Mouse (Mus musculus) thymus, postnatal 0 days (tissue): ENCODE measurements at regions not wholly inside any gene's neighbourhood (a gene's known extent, or its start where the extent isn't known, plus 50 kb on each side); places are given as distances from the start of the nearest gene placed in this dataset.

Experiments used
- DNase-seq: peaks from one replicate; pipeline ENCODE4 v3.0.0-alpha.2; 2015; ENCODE audit warnings: low spot score

DNA sequence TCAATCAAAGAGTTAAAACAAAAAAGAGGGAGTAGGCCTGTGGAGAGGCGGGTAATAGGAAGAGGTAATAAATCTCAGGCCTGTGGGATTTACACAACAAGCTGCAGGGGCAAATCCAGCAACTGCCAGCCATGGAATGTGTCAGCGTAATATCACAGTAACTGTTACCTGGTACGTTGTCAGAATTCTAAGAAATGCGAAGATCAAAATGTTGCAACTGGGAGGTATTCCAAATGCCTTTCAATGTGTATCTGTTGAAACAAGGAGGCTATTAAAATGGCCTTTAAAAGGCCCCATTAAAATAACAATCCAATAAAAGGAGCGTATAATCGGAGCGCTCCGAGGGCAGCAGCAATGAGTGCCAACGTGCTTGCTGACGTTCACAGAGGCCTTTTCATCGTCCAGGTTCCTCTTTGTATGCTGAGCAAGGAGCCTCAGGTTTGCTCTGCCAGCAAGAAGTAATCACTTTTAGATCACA, 205.7 kb upstream of the Hhip start:
- peak; percentile 33 for DNase-seq

- no peak for DNase-seq
Observed at GRCm38 (mm10) chr8:80262911-80263310, 205.1 kb upstream of the Hhip start.

GRCm38 (mm10) chr8:80253541-80253940, 195.7 kb upstream of the Hhip start:
- no peak for DNase-seq

- DNase-seq: no peak
Observed at GRCm38 (mm10) chr8:80251595-80251994, 193.8 kb upstream of the Hhip start.

DNA sequence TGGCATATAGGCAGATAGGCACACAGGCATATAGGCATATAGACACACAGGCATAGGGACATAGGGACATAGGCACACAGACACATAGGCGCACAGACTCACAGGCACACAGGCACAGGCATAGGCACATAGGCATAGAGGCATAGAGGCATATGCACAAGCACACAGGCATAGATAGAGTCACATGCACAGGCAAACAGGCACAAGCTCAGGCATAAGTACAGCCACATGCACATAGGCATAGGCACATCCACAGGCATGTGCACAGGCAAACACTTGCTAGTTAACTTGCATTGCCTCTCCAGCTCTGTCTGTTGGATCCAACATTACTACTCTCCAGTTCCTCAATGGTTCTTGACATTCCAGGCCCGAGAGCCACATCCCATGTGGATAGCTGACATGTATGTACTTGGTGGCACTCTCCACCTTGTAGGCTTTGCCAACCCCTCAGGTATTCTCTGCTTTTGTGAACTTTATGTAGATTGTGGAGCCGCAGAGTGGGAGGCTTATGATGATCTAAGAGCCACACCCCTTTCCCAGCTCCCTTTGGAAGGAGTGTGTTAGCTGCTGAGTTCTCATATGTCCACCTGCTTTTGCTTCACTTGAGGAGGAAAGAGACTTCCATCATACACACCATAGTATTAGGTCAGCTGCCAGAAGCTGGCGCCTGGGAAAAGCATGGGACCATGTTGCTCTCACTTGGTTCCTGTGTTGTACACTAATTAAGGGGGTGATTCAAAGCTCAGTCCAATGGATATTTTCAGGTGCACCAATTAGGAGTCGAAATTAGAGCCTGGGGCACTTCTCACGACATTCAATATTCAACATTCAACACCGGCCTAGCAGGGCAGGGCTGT, 192.7 kb upstream of the Hhip start:
- DNase-seq: no peak

DNA sequence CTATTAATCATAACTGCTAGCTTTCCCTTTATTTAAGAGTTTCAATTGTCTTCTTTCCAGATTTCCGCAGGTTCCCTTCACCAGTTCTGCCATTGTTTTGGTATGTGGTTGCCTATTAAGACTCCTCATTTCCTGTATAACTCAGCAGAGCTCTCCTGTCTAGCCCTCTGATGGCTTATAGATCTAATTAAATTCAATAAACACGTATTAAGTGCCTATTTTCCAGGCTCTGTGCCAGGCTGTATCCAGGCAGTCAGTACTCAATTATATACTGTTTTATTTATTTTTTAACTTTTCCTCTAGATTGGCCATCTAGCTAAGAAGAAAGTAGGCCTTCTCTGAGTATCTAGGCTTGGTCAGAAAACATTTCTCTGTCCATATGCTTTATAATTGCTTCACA, 192.0 kb upstream of the Hhip start:
- DNase-seq: no peak

DNA sequence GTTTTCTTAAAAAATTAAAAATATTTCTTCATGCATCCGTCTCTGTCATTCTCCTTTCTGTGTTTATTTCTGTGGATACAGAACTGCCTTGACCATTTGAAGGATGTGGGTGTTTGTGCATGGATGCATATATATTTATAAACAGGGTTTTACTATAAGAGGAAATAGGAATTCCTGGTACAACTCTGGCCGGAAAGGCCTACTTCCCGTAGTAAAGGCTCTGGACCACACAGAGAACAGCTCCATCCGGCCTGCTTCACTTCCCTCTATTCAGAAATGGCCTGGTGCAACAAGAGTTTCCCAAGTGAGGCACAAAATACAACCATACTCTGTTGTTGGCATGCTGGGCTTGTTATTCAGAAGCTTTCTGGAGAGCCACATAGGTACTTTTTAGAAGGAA, 182.1 kb upstream of the Hhip start:
- DNase-seq: no peak

- DNase-seq: no peak
Observed at GRCm38 (mm10) chr8:80210361-80210760, 152.6 kb upstream of the Hhip start.

DNA sequence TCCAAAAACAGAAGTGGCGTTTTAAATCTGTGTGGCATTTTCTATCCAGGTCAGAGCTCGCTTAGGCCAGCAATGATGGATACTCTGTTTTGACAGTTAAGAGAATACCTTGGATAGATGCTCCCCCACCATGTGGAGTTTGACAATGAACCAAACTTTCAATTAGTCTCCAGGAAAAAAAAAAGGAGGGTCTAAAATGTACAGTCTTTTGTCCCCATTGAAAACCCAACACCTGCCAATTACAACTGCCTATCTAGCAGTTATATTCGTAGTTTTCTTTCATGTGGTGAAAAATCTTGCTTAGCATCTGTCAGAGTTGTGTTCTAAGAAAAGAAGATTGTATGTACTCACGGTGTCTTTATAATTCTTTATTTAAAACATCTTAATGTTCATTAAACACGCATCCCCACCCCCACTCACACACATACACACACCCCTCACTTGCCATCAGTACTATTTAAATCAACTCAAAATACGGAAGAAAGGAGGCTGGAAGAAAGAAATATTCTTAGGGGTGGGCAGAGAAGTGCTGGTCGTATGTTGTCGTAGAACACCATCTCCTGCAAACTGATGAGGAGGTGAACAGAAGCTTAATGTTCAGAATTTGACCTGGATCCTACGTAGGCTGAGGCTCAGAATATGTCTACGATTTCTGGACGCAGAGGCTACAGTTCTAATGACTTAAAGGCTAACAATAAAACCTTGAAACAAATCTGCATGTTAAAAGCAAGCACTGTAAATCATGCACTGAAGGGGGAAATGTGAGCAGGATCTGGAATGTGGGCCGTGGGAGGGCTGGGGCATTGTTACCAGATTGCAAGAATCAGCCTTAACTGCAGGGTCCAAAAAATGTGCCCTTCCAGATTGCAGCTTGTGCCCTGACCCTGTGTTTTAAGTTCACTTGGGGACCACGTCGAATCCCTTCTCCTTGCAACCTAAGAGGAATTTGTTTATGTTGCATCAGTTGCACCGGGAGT, 147.2 kb upstream of the Hhip start:
- DNase-seq: no peak

GRCm38 (mm10) chr8:80203769-80204677, 146.2 kb upstream of the Hhip start:
- no peak for DNase-seq

- no peak for DNase-seq
Observed at GRCm38 (mm10) chr8:80197680-80198079, 139.9 kb upstream of the Hhip start.

DNA sequence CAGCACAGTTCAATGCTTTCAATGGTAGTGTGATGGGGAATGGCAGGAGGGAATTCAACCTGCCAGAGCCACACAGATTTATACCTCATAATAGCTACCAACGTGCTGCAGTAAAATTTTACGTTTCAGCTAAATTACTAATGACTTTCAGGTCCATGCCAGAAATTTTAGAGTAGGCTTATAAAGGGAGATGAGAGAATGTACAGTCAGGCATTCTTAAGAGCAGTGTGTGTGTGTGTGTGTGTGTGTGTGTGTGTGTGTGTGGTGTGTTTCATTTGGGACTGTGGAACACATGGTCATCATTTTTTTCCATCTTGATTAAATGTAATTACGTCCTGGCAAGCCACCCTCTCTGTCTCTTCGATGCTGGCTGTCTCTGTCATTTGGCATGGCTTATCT, 132.7 kb upstream of the Hhip start:
- DNase-seq: no peak

DNA sequence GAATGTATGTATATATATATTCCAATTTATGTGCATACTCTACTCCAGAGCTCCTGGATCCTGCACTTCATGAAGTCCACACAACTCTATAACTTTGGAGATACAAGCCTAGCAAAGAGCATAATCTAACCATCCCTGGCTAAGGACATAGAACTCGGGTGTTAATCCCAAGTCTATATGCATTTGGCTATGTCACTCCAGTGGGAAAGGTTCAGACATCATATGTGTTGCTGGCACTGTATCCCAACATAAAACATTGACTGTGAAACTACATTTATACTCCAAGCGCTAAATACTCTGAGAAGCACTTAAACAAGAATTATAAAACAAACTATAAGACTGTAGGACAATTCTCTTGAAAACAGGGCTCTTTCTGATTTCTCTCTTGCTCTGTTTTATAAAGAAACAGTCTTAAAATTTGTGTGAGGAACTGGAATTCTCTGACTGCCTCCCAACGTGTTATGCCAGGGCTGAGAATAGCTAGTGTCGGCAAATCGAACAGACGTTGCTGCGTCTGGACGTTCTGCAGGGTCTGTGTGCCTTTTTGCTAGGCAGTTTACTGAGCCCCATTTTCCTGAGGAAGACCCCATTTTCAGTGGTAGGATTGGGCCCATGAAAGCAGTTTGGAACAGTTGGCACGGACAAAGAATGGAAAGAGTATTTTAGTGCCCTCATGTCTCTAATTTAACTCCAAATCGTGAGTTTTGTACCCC, 132.1 kb upstream of the Hhip start:
- DNase-seq: no peak

GRCm38 (mm10) chr8:80185286-80185685, 127.5 kb upstream of the Hhip start:
- DNase-seq: no peak

DNA sequence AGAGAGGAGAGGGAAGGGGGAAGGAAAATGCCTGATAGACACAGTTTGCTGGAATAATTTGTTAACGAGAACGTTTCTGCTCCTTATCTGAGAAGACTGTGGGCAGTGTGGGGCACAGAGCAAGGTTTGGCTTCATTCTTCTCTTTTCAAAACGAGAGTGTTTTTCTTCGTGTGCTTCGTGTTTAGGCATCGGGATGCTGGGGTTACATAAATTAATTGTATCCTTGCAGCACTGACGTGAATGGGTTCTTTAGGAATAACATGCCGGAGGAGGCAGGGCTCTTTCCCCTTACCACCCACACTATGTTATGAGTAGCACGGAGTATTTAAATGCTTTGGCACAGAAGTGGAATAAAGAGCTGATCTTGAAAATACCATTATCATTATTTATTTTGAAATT, 110.9 kb upstream of the Hhip start:
- no peak for DNase-seq

DNA sequence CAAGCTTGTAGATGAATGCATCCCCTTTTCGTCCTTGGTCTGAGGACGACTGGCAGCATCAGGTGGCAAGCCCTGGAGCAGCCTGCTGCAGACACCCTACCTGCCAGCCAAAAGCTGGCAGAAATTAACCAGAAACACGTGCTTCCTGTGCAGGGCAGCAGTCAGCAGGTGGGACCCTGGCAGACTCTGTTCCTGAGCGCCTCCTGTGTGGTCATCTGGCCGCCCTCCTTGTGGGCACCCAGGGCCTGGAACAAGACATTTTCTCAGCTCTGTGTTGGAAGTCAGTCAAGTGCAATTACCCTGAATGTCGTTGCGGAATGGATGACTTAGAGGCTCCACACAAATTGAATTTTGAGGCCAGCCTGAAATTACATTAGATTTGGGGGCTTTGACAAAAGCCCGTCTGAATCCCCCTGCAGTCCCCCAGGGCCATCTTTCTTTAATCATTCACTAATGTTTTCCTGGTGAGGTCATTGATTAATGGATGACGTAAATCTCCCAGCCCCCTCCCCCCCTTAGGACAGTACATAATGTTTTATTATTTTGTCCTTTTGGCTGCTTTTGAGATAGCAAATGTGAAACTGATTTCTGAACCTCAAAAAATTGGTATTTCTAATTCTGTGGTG, 91.8 kb upstream of the Hhip start:
- DNase-seq: no peak

GRCm38 (mm10) chr8:80147929-80148328, 90.1 kb upstream of the Hhip start:
- DNase-seq: no peak

DNA sequence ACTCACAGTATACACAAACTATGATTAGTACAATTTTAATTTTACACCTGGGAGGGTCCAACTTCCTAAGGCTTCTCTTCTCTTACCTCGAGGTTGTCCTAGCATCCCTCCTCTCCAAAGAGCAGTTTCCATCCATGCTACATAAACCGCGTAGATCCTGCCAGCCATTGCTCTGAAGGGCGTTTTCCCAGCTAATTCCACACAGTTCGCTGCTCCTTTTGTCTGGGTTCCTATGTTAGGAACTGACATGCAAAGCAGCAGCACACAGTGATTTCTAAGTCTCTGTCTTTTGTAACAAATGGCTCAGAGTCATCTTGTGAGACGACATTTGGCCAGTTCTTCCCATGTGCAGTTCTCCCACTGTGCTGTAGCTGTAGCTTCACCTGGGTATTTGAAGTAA, 80.7 kb upstream of the Hhip start:
- DNase-seq: no peak

DNA sequence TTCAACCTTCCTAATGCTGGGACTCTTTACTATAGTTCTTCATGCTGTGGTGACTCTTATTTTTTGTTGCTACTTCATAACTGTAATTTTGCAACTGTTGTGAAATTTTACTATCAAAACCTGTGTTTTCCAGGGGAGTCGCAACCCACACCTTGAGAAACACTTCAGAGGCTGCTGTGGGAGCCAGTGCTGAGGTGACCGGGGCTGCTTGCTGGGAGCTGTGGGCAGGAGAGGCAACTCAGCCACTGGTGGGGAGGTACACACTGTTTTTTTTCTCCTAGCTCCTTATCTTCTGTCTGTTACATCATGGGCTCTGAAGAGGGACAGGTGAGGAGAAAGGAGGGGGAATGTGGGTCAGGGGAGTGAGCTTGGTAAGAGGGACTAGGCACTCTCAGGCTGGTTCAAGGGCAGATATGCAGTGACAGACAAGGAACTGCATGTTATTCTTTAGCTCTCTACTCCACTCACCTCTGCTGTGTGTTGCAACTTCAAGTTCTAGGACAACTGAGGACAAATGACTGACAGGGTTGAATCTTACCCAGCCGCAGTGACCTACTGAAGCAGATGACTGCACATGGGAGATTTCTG, 62.7 kb upstream of the Hhip start:
- DNase-seq: no peak

- no peak for DNase-seq
Observed at GRCm38 (mm10) chr8:80117328-80117727, 59.5 kb upstream of the Hhip start.
